Mouse (Mus musculus): Measurements from ENCODE around the gene Yif1b. TPM values are rescaled to one million over a fixed set of nuclear protein-coding genes. Genes with fewer than 3 reads are reported as not detected.

The Yif1b gene
- polyA plus RNA-seq, 1 experiment from 2014 or later, result 57.0 TPM

- POLR2A ChIA-PET, result interaction anchor here (1.5 kb wide), 1 partner anchor 10 kb away, joined by 7 read pairs; the partner anchor contains the start of gene 2200002D01Rik
- no peak for ATAC-seq
- no peak for DNase-seq (ENCODE audit: low read depth, low spot score)
- CTCF ChIA-PET, result interaction anchor here (0.8 to 0.9 kb wide), 2 partner anchors 10 to 13 kb away, joined by 3 read pairs; no protein-coding TSS in a partner anchor
- in situ Hi-C loops (cut with MboI; ENCODE audit: low pct_unique_long_range_greater_than_20kb), result no loop called here
- no peak for TF ChIP-seq CTCF (IDR thresholded peaks at IDR 0.05)
- H3K27me3 ChIP-seq, result no peaks in the 10 kb centered on the region
Observed at GRCm38 (mm10) chr7:29257368-29257767, 19.2 kb downstream of the Yif1b start.

GRCm38 (mm10) chr7:29259781-29260730 is 21.9 kb downstream of the Yif1b start:
- H3K27me3 ChIP-seq, result no peaks in the 10 kb centered on the region
- in situ Hi-C loops (cut with MboI; ENCODE audit: low pct_unique_long_range_greater_than_20kb), result no loop called here
- DNase-seq (ENCODE audit: low read depth, low spot score) (no peak), ATAC-seq (no peak)
- CTCF ChIA-PET, result interaction anchor here (0.6 to 1.6 kb wide), 3 partner anchors 11 to 17 kb away, joined by 3 to 4 read pairs (median 3); no protein-coding TSS in a partner anchor
- POLR2A ChIA-PET, result interaction anchor here (0.5 to 1.6 kb wide), 3 partner anchors 12 to 57 kb away, joined by 3 to 4 read pairs (median 4); no protein-coding TSS in a partner anchor
- no peak for TF ChIP-seq CTCF (IDR thresholded peaks at IDR 0.05)

- in situ Hi-C loops (cut with MboI; ENCODE audit: low pct_unique_long_range_greater_than_20kb), result no loop called here
- DNase-seq (ENCODE audit: low read depth, low spot score) (no peak), ATAC-seq (no peak)
- no peaks in the 10 kb centered on the region for H3K27me3 ChIP-seq
- POLR2A ChIA-PET, result no interaction called here
- CTCF ChIA-PET, result interaction anchor here (1.1 kb wide), 1 partner anchor 15 kb away, joined by 3 read pairs; no protein-coding TSS in a partner anchor
- TF ChIP-seq CTCF (IDR thresholded peaks at IDR 0.05), result no peak
Observed at GRCm38 (mm10) chr7:29262151-29262550, 24.0 kb downstream of the Yif1b start.

DNA sequence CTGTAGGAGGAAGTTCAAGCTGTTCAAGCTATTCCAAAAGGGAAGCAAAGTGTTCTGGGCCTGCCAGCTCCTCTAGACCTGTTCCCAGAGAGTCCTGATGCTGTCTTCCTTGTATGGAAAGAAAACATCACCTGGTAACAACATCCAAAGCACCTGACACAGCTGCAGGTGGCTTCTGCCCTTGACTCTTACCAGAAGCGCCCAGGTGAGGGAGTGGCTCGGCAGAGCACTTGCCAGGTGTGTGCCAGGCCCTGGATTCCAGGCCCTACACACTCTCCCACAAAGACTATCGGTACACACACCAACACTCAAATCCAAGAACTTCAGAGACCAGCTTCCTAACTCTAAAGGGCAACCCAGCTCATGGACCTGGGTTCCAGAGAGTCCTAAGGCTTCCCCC is 25.7 kb downstream of the Yif1b start:
- H3K27me3 ChIP-seq, result no peaks in the 10 kb centered on the region
- ATAC-seq (no peak), DNase-seq (ENCODE audit: low read depth, low spot score) (no peak)
- in situ Hi-C loops (cut with MboI; ENCODE audit: low pct_unique_long_range_greater_than_20kb), result no loop called here
- ChIA-PET POLR2A (interaction anchor here (0.6 kb wide), 1 partner anchor 18 kb away, joined by 4 read pairs; no protein-coding TSS in a partner anchor), CTCF (interaction anchor here (1.9 kb wide), 1 partner anchor 15 kb away, joined by 10 read pairs; the partner anchor contains the start of gene 2200002D01Rik)
- no peak for TF ChIP-seq CTCF (IDR thresholded peaks at IDR 0.05)

DNA sequence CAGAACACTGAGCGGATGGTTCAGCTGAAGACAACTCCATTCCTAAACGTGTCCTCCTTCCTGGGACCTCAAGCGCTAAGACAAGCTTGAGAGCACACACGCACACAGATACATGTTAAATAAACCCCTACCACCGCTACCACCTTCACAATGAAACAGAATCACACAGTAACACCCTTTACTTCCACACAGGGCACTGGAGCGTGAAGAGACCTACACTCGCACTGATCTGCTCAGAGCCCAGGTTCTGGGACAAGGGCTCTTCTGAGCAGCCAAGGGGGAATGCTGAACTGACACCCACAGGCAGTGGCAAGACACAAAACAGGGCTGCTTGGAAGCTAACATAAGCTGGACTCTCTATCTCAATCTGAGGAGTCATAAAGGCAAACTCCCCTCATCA is 27.5 kb downstream of the Yif1b start:
- CTCF ChIA-PET, result interaction anchor here (1.1 to 1.5 kb wide), 2 partner anchors 12 to 21 kb away, joined by 3 to 6 read pairs; no protein-coding TSS in a partner anchor
- ATAC-seq (no peak), DNase-seq (ENCODE audit: low read depth, low spot score) (no peak)
- POLR2A ChIA-PET, result no interaction called here
- in situ Hi-C loops (cut with MboI; ENCODE audit: low pct_unique_long_range_greater_than_20kb), result no loop called here
- TF ChIP-seq CTCF (IDR thresholded peaks at IDR 0.05), result no peak
- H3K27me3 ChIP-seq, result no peaks in the 10 kb centered on the region

GRCm38 (mm10) chr7:29266931-29267330 is 28.8 kb downstream of the Yif1b start:
- no peak for ATAC-seq
- POLR2A ChIA-PET, result interaction anchor here (1.3 kb wide), 1 partner anchor 10 kb away, joined by 3 read pairs; no protein-coding TSS in a partner anchor
- in situ Hi-C loops (cut with MboI; ENCODE audit: low pct_unique_long_range_greater_than_20kb), result no loop called here

GRCm38 (mm10) chr7:29270445-29270844 is 32.3 kb downstream of the Yif1b start:
- ATAC-seq (no peak), DNase-seq (ENCODE audit: low read depth, low spot score) (no peak)
- CTCF ChIA-PET, result interaction anchor here (0.7 to 3.5 kb wide), 2 partner anchors 11 to 23 kb away, joined by 3 to 13 read pairs; partner anchors contain the start of gene 2200002D01Rik
- no peak for TF ChIP-seq CTCF (IDR thresholded peaks at IDR 0.05)
- H3K27me3 ChIP-seq, result no peaks in the 10 kb centered on the region
- POLR2A ChIA-PET, result interaction anchor here (2.2 kb wide), 1 partner anchor 24 kb away, joined by 8 read pairs; no protein-coding TSS in a partner anchor
- in situ Hi-C loops (cut with MboI; ENCODE audit: low pct_unique_long_range_greater_than_20kb), result no loop called here

More at GRCm38 (mm10) chr7:29266931-29267330, 28.8 kb downstream of the Yif1b start:
- H3K27me3 ChIP-seq, result no peaks in the 10 kb centered on the region
- DNase-seq (ENCODE audit: low read depth, low spot score), result no peak
- no peak for TF ChIP-seq CTCF (IDR thresholded peaks at IDR 0.05)
- CTCF ChIA-PET, result no interaction called here

DNA sequence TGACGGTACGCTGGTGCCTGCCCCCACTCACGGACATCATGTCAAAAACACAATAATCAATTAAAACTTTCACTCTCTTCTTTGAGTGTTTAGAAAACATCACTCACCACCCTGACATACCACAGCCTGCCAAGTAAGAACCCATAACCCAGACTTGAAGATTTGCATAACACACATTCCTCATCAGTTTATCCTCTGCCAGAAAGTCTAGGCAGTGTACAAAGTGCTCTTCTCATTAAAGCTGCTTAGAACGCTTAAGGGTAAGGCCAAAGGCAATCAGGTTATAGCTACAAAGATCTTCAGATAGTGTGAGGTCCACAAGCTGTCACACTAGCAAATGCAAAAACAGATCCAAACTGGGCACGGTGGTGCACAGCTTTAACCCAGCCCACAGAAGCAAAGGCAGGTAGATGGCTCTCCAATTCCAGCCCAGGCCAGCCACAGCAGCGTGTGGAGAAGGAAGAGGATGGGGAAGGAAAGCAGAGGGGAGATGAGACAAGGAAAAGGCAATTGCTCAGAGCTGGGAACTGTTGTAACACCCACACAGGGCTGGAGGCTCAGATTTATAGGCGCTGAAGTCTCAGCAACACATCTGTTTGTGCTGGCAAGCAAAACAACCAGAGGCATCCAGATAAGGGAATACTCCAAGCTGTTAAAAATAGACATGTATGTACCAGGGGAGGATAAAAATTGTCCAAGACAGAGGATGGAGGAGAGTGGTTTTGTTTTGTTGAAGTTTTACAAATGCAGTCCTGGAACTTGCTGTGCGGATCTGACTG is 33.7 kb downstream of the Yif1b start:
- CTCF ChIA-PET, result interaction anchor here (1.1 to 3.3 kb wide), 3 partner anchors 10 to 24 kb away, joined by 3 to 18 read pairs (median 4); partner anchors contain the start of genes 2200002D01Rik and Spint2
- DNase-seq (ENCODE audit: low read depth, low spot score), result no peak
- ATAC-seq, result no peak
- POLR2A ChIA-PET, result interaction anchor here (1.2 to 2.2 kb wide), 3 partner anchors 23 to 28 kb away, joined by 3 to 8 read pairs (median 4); partner anchors contain the start of gene 2200002D01Rik
- no peaks in the 10 kb centered on the region for H3K27me3 ChIP-seq
- no peak for TF ChIP-seq CTCF (IDR thresholded peaks at IDR 0.05)
- in situ Hi-C loops (cut with MboI; ENCODE audit: low pct_unique_long_range_greater_than_20kb), result no loop called here

DNA sequence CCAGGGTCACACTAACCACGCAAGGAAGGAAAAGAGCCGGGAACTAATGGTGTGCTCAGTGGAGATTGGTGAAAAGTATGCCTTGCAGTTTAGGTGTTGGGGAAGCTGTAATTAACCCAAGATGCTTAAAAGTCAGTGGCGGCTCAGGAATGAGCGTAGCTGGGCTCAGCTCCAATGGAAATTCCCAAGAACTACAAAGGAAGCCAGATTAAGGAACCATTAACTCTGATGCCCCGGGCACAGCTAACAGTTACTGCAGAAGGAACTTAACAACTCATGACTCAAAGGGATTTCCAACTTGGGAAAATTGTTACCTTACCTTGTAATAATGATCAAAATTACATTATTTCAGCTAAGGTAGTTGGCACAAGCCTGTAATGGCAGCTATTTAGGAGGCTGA is 38.6 kb downstream of the Yif1b start:
- ChIA-PET CTCF (interaction anchor here (1.0 to 1.7 kb wide), 7 partner anchors 11 to 150 kb away, joined by 3 to 6 read pairs (median 4); no protein-coding TSS in a partner anchor), POLR2A (interaction anchor here (1.0 to 2.5 kb wide), 2 partner anchors 9 to 29 kb away, joined by 3 to 14 read pairs; partner anchors contain the start of gene 2200002D01Rik)
- in situ Hi-C loops (cut with MboI; ENCODE audit: low pct_unique_long_range_greater_than_20kb), result no loop called here
- H3K27me3 ChIP-seq, result no peaks in the 10 kb centered on the region
- ATAC-seq (peak; percentile 87), DNase-seq (ENCODE audit: low read depth, low spot score) (peak; percentile 84)
- TF ChIP-seq CTCF (IDR thresholded peaks at IDR 0.05), result no peak
